Mouse (Mus musculus): ENCODE data around the gene Tmem248. TPM values are rescaled to one million over a fixed set of nuclear protein-coding genes. Genes with fewer than 3 reads are reported as not detected.

Gene Tmem248
- polyA plus RNA-seq, 1 experiment from 2014 or later: 35.7 TPM

DNA sequence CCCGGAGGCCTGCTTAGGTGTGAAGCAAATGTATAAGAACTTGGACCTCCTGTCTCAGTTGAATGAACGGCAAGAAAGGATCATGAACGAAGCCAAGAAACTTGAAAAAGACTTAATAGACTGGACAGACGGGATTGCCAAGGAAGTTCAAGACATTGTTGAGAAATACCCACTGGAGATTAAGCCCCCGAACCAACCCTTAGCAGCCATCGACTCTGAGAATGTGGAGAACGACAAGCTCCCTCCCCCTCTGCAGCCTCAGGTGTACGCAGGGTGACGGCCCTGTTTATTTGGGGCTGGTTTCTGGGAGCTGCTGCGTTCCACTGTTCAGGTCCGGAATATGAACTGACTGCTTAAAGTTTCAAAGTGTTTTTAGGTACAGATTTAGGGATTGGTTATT is 3.9 kb upstream of the Tmem248 start:
- 92% methylated on average over 11 of the region's 11 CpGs for WGBS
- peaks cover 68% of the 10 kb centered on the region for H3K36me3 ChIP-seq
- no peak overlapping the region for H3K27ac ChIP-seq
- no peaks in the 10 kb centered on the region for H3K9me3 ChIP-seq
- no peak overlapping the region for H3K4me3 ChIP-seq
- DNase-seq (ENCODE audit: low spot score): no peak
- no peaks in the 10 kb centered on the region for H3K4me1 ChIP-seq
- H3K27me3 ChIP-seq (ENCODE audit: insufficient read depth, poor library complexity, severe bottlenecking): no peaks in the 10 kb centered on the region

- no peak overlapping the region for H3K4me3 ChIP-seq
- H3K9me3 ChIP-seq: no peaks in the 10 kb centered on the region
- no peak for DNase-seq (ENCODE audit: low spot score)
- WGBS: 81% methylated on average over 4 of the region's 4 CpGs
- H3K27me3 ChIP-seq (ENCODE audit: insufficient read depth, poor library complexity, severe bottlenecking): no peaks in the 10 kb centered on the region
- H3K4me1 ChIP-seq: peaks cover 3% of the 10 kb centered on the region; the same call in 1 of the 2 replicates
- H3K36me3 ChIP-seq: peaks cover 27% of the 10 kb centered on the region
- H3K27ac ChIP-seq: no peak overlapping the region
These were observed 525 bp downstream of the Tmem248 start for GRCm38 (mm10) chr5:130217406-130217805.

- no peak overlapping the region for H3K4me3 ChIP-seq
- WGBS: 84% methylated on average over 5 of the region's 5 CpGs
- H3K4me1 ChIP-seq: peaks cover 6% of the 10 kb centered on the region
- H3K27ac ChIP-seq: no peak overlapping the region
- DNase-seq (ENCODE audit: low spot score): no peak
- peaks cover 17% of the 10 kb centered on the region for H3K36me3 ChIP-seq
- no peaks in the 10 kb centered on the region for H3K9me3 ChIP-seq
- H3K27me3 ChIP-seq (ENCODE audit: insufficient read depth, poor library complexity, severe bottlenecking): no peaks in the 10 kb centered on the region
These were observed 1.5 kb downstream of the Tmem248 start for GRCm38 (mm10) chr5:130218336-130218735.

GRCm38 (mm10) chr5:130221316-130221715 is 4.4 kb downstream of the Tmem248 start:
- 60% methylated on average over 2 of the region's 2 CpGs for WGBS

GRCm38 (mm10) chr5:130221760-130222145 is 4.9 kb downstream of the Tmem248 start:
- no peak for DNase-seq (ENCODE audit: low spot score)
- WGBS: under 1% methylated on average over 10 of the region's 10 CpGs
- peak overlapping the region; percentile 99 for H3K4me3 ChIP-seq
- H3K9me3 ChIP-seq: no peaks in the 10 kb centered on the region
- no peaks in the 10 kb centered on the region for H3K27me3 ChIP-seq (ENCODE audit: insufficient read depth, poor library complexity, severe bottlenecking)
- H3K36me3 ChIP-seq: peaks cover 4% of the 10 kb centered on the region; the same call in 1 of the 2 replicates
- H3K27ac ChIP-seq: peak overlapping the region; percentile 99
- peaks cover 20% of the 10 kb centered on the region for H3K4me1 ChIP-seq

More at GRCm38 (mm10) chr5:130221316-130221715, 4.4 kb downstream of the Tmem248 start:
- Histone ChIP-seq H3K4me3 (peak overlapping the region; percentile 99), H3K27ac (peak overlapping the region; percentile 99), H3K9me3 (no peaks in the 10 kb centered on the region), H3K36me3 (peaks cover 4% of the 10 kb centered on the region; the same call in 1 of the 2 replicates), H3K4me1 (peaks cover 16% of the 10 kb centered on the region), H3K27me3 (ENCODE audit: insufficient read depth, poor library complexity, severe bottlenecking) (no peaks in the 10 kb centered on the region)
- DNase-seq (ENCODE audit: low spot score): no peak

DNA sequence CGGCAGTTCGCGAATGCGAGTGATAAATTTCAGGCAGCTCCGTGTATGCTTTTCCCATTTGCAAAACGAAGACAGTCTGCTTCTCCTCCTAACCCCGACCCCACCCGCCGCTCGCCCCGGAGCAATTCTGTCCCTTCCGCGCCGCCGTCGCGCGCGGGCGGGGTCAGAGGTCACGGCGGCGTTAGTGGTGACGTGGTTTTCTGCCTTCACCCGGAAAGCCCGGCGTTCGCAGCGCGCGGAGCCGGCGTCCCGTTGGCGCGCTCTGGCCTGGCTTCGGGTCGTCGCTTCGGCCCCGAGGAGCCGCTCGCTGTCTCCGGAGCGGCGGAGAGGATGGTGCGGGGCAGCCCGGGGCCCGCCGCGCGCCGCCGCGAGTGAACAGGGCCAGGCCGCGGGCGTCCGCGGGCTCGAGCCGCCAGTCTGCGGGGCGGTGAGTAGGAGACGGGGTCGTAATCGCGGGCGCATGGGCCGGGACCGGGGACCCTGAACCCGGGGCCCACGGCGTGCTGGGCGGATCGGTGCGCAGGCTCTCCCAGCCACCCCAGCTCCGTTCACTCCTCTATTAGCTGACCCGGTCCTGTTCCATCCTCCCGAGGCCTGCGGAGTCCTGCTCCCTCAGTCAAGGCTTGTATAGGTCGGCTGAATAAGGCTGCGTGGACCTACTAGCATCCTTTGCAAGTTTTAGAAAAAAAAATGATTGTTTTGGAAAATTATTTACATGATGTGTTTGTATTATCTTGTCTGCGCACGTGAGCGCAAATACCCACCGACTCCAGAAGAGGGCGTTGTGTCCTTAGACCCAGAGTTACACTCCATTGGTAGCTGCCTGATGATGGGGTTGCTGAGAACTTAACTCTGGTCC is 5.5 kb downstream of the Tmem248 start:
- Histone ChIP-seq H3K4me3 (peak overlapping the region; percentile 99), H3K27me3 (ENCODE audit: insufficient read depth, poor library complexity, severe bottlenecking) (no peaks in the 10 kb centered on the region), H3K27ac (peak overlapping the region; percentile 99), H3K36me3 (peaks cover 4% of the 10 kb centered on the region; the same call in 1 of the 2 replicates), H3K9me3 (no peaks in the 10 kb centered on the region), H3K4me1 (peaks cover 23% of the 10 kb centered on the region)
- peak; percentile 96 for DNase-seq (ENCODE audit: low spot score)
- WGBS: under 1% methylated on average over 88 of the region's 88 CpGs

GRCm38 (mm10) chr5:130226790-130227189 is 9.9 kb downstream of the Tmem248 start:
- no peaks in the 10 kb centered on the region for H3K9me3 ChIP-seq
- H3K4me1 ChIP-seq: peaks cover 20% of the 10 kb centered on the region
- no peak for DNase-seq (ENCODE audit: low spot score)
- no peaks in the 10 kb centered on the region for H3K27me3 ChIP-seq (ENCODE audit: insufficient read depth, poor library complexity, severe bottlenecking)
- H3K36me3 ChIP-seq: peaks cover 32% of the 10 kb centered on the region
- H3K4me3 ChIP-seq: no peak overlapping the region
- 88% methylated on average over 3 of the region's 3 CpGs for WGBS
- no peak overlapping the region for H3K27ac ChIP-seq

DNA sequence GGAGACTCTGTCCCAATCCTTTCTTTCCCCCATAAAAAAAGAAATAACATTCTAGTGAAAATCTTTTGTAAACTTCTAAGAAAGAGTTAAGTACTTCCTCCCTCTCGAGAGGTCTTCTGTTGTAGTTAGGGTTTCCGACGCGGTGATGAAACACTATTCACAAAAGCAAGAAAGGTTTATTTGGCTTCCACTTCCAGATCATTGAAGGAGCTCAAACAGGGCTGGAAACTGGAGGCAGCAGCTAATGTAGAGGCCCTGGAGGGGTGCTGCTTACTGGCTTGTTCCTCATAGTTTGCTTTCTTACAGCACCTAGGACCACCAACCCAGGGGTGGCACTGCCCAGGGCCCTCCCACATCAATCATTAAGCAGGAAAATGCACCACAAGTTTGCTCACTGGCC is 11.2 kb downstream of the Tmem248 start:
- no peak for DNase-seq (ENCODE audit: low spot score)
- H3K4me1 ChIP-seq: peaks cover 19% of the 10 kb centered on the region
- H3K4me3 ChIP-seq: no peak overlapping the region
- H3K27me3 ChIP-seq (ENCODE audit: insufficient read depth, poor library complexity, severe bottlenecking): no peaks in the 10 kb centered on the region
- 80% methylated on average over 4 of the region's 4 CpGs for WGBS
- no peak overlapping the region for H3K27ac ChIP-seq
- no peaks in the 10 kb centered on the region for H3K9me3 ChIP-seq
- peaks cover 45% of the 10 kb centered on the region for H3K36me3 ChIP-seq

DNA sequence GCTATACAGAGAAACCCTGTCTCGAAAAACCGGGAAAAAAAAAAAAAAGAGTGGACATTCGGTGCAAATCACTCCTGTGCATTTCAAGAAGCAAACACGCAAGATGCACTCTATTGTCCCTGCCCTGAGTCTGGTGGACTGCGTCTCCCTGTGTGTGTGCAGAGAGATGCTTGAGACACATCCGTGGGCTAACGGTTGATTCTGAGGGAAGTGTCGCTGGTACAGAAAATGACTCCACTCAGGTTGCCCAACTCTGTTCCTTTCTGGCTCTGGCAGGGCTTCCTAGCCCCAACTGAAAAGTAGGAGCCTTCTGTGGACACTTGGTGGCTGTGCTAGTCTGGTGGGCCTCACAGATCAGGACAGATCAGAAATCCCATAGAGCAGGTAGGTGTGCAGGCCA is 19.4 kb downstream of the Tmem248 start:
- H3K4me3 ChIP-seq: no peak overlapping the region
- no peaks in the 10 kb centered on the region for H3K9me3 ChIP-seq
- no peaks in the 10 kb centered on the region for H3K27me3 ChIP-seq (ENCODE audit: insufficient read depth, poor library complexity, severe bottlenecking)
- WGBS: 96% methylated on average over 8 of the region's 8 CpGs
- no peak overlapping the region for H3K27ac ChIP-seq
- H3K4me1 ChIP-seq: no peaks in the 10 kb centered on the region
- H3K36me3 ChIP-seq: peaks cover 98% of the 10 kb centered on the region
- DNase-seq (ENCODE audit: low spot score): no peak

GRCm38 (mm10) chr5:130239236-130239635 is 22.4 kb downstream of the Tmem248 start:
- no peak overlapping the region for H3K4me3 ChIP-seq
- H3K27ac ChIP-seq: no peak overlapping the region
- no peaks in the 10 kb centered on the region for H3K4me1 ChIP-seq
- H3K9me3 ChIP-seq: no peaks in the 10 kb centered on the region
- peaks cover 98% of the 10 kb centered on the region for H3K36me3 ChIP-seq
- H3K27me3 ChIP-seq (ENCODE audit: insufficient read depth, poor library complexity, severe bottlenecking): no peaks in the 10 kb centered on the region
- DNase-seq (ENCODE audit: low spot score): no peak
- WGBS: 92% methylated on average over 7 of the region's 7 CpGs

DNA sequence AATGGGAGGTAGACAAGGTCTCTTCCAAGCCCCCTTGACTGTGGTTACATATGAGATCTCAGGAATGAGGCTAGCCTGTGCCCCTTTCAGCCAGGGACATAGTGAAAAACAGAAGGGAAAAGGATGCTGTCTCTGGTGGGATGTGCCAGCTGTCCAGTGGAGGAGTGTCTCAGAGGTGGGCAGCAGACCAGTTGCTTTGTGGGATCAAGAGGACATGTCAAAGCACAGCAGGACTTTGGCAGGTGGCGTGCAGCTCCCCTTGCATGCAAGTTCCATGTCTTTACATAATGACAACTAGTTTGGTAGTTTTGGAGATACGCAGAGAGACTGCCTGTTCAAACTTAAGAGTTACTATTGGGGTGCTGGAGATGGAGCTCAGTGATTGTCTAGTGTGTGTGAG is 23.0 kb downstream of the Tmem248 start:
- no peak overlapping the region for H3K27ac ChIP-seq
- 91% methylated on average over 2 of the region's 2 CpGs for WGBS

DNA sequence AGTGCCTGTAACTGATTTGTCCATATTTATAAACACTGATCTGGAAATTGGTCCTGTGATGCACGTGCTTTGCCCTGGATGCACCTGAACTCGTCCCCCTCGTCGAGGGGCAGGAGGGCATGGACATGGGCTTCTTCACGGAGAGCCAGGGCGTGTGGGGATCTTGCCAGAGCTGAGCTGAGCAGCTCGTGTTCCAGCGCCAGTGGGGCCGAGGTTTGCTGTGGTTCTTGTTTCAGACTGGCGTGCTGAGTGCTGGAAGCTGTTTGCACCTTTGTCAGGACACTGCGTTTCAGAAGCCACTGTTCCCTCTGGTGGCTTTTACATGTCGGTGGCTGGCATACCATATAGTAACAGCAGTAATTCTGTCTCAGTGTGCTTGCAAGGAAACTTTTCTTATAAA is 24.5 kb downstream of the Tmem248 start:
- H3K36me3 ChIP-seq: peaks cover 98% of the 10 kb centered on the region
- 87% methylated on average over 12 of the region's 12 CpGs for WGBS

More for the DNA sequence above, 23.0 kb downstream of the Tmem248 start:
- Histone ChIP-seq H3K9me3 (no peaks in the 10 kb centered on the region), H3K4me3 (no peak overlapping the region), H3K27me3 (ENCODE audit: insufficient read depth, poor library complexity, severe bottlenecking) (no peaks in the 10 kb centered on the region), H3K4me1 (no peaks in the 10 kb centered on the region), H3K36me3 (peaks cover 98% of the 10 kb centered on the region)
- DNase-seq (ENCODE audit: low spot score): no peak

GRCm38 (mm10) chr5:130247823-130248222 is 30.9 kb downstream of the Tmem248 start:
- Histone ChIP-seq H3K27me3 (ENCODE audit: insufficient read depth, poor library complexity, severe bottlenecking) (no peaks in the 10 kb centered on the region), H3K36me3 (peaks cover 100% of the 10 kb centered on the region), H3K27ac (no peak overlapping the region), H3K4me1 (no peaks in the 10 kb centered on the region), H3K9me3 (no peaks in the 10 kb centered on the region), H3K4me3 (no peak overlapping the region)
- 74% methylated on average over 5 of the region's 5 CpGs for WGBS
- no peak for DNase-seq (ENCODE audit: low spot score)

More for the DNA sequence above, 24.5 kb downstream of the Tmem248 start:
- no peaks in the 10 kb centered on the region for H3K4me1 ChIP-seq
- no peaks in the 10 kb centered on the region for H3K27me3 ChIP-seq (ENCODE audit: insufficient read depth, poor library complexity, severe bottlenecking)
- no peaks in the 10 kb centered on the region for H3K9me3 ChIP-seq
- DNase-seq (ENCODE audit: low spot score): no peak
- no peak overlapping the region for H3K4me3 ChIP-seq
- H3K27ac ChIP-seq: no peak overlapping the region
